Mouse (Mus musculus): ENCODE measurements around the gene Stac2.

- TF ChIP-seq POLR2A (IDR thresholded peaks at IDR 0.05; ENCODE audit: extremely low read depth, insufficient read depth, low read length) (no peak), CTCF (IDR thresholded peaks at IDR 0.05; ENCODE audit: low read depth, low read length) (no peak)
These were observed 32.9 kb upstream of the Stac2 start for GRCm38 (mm10) chr11:98086141-98086540.
